Mouse (Mus musculus) liver, embryonic 15.5 days (tissue): ENCODE measurements around the gene Vmn1r8. TPM values are rescaled to one million over a fixed set of nuclear protein-coding genes. Genes with fewer than 3 reads are reported as not detected.
"Not testable (repeated sequence)": the region's sequence is repeated elsewhere in the genome, so short reads cannot be mapped to it uniquely, and the experiment has no call there.

Experiments
- ATAC-seq: fragments of 200-750 bp; cut with Nextera tagmentation; 2 replicates; pipeline ENCODE4 v1.8.0; 2017; ENCODE audit warnings: moderate number of reproducible peaks, mild to moderate bottlenecking, moderate library complexity; ENCODE audit not compliant: insufficient read depth
- H3K27ac ChIP-seq: fragments of 300-500 bp; sonication (generic); replicated peaks from 2 replicates; pipeline ENCODE4 v1.5.1; 2015; ENCODE audit warnings: mild to moderate bottlenecking, inconsistent platforms
- H3K27me3 ChIP-seq: fragments of 300-500 bp; sonication (generic); 2 replicates; pipeline ENCODE4 v1.6.1; 2015; ENCODE audit warnings: mild to moderate bottlenecking, inconsistent platforms
- H3K36me3 ChIP-seq: fragments of 300-500 bp; sonication (generic); replicated peaks from 2 replicates; pipeline ENCODE4 v1.6.1; 2015; ENCODE audit warnings: moderate library complexity, mild to moderate bottlenecking, inconsistent platforms
- H3K4me1 ChIP-seq: fragments of 300-500 bp; sonication (generic); replicated peaks from 2 replicates; pipeline ENCODE4 v1.6.1; 2015; ENCODE audit warnings: inconsistent platforms
- H3K4me2 ChIP-seq: fragments of 300-500 bp; sonication (generic); 2 replicates; pipeline ENCODE4 v1.6.1; 2015; ENCODE audit warnings: moderate library complexity, mild to moderate bottlenecking, inconsistent platforms
- H3K4me3 ChIP-seq: fragments of 300-500 bp; sonication (generic); replicated peaks from 2 replicates; pipeline ENCODE4 v1.5.1; 2015; ENCODE audit warnings: mild to moderate bottlenecking, inconsistent platforms
- H3K9ac ChIP-seq: fragments of 300-500 bp; sonication (generic); 2 replicates; pipeline ENCODE4 v1.6.1; 2015; ENCODE audit warnings: moderate library complexity, mild to moderate bottlenecking, inconsistent platforms
- H3K9me3 ChIP-seq: fragments of 300-500 bp; sonication (generic); replicated peaks from 2 replicates; pipeline ENCODE4 v1.6.1; 2016; ENCODE audit warnings: inconsistent platforms
- WGBS: fragments of 180-500 bp; shearing (Covaris S2); methylation state at CpG from one replicate; pipeline ENCODE4 v1.1.7; 2015; ENCODE audit warnings: mixed read lengths; ENCODE audit not compliant: insufficient replicate concordance; 5-methylcytosine and 5-hydroxymethylcytosine counted together
- polyA plus RNA-seq: library from polyadenylated mRNA; unstranded; fragments of >200 nt; fragmentation: Nextera tagmentation; extraction: Ambion mirVana; gene quantifications from 2 replicates; pipeline ENCODE4 v1.2.1, GENCODE M21; 2015

The Vmn1r8 gene
- not detected in 2 replicates for polyA plus RNA-seq

DNA sequence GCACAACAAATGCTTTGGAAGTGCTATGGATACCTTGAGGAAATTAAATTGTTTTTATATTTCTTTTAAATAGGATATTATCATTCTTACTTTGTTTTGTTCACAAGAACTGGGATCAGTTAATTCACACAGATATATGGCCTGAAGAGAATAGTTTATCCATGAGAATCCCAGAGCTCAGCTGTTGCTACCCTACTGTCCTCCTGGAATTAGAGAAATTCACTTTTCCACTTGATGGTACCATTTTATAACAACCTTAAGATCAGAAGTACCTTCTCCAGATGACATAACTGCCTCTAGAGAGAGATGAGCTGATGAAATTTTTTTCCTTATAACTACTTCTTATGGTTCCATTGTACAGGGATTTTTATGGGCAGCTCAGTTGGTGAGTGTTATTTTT is at the start of gene Vmn1r8:
Vmn1r8 (plus strand) TSS at position 301 of the 400 bp plus-strand sequence.
- no peak within 1 kb of the TSS for H3K9ac ChIP-seq
- no peak within 1 kb of the TSS for H3K4me2 ChIP-seq
- H3K36me3 ChIP-seq: no peaks in the 10 kb centered on the region
- no peak within 1 kb of the TSS for H3K4me3 ChIP-seq
- no peaks in the 10 kb centered on the region for H3K27me3 ChIP-seq
- H3K9me3 ChIP-seq: no peaks in the 10 kb centered on the region
- no peaks in the 10 kb centered on the region for H3K4me1 ChIP-seq
- no peak within 1 kb of the TSS for H3K27ac ChIP-seq
- no peak for ATAC-seq

DNA sequence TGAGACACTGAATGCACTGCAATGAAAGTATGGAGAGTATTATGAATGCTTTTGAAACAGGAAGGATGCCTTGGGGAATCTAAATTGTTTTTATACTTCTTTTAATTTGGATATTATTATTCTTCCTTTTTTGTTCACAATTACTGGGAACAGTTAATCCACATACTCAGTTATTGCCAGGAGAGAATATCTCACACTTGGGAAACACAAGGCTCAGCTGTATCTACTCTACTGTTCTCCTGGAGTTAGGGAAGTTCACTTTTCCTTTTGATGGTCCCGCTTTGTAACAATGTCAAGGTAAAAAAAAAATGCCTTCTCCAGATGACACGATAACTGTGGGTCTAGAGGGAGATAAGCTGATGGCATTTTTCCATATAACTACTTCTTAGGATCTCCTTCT is 35.1 kb upstream of the Vmn1r8 start, which contains the start of gene Vmn1r6:
Vmn1r6 (plus strand) TSS at position 301 of the 400 bp plus-strand sequence.
- Histone ChIP-seq H3K27me3 (no peaks in the 10 kb centered on the region), H3K4me2 (no peak within 1 kb of the TSS), H3K4me1 (no peaks in the 10 kb centered on the region), H3K27ac (no peak within 1 kb of the TSS), H3K4me3 (no peak within 1 kb of the TSS), H3K9ac (no peak within 1 kb of the TSS), H3K36me3 (no peaks in the 10 kb centered on the region), H3K9me3 (no peaks in the 10 kb centered on the region)
- no peak for ATAC-seq
- WGBS: 55% methylated on average over 2 of the region's 2 CpGs

DNA sequence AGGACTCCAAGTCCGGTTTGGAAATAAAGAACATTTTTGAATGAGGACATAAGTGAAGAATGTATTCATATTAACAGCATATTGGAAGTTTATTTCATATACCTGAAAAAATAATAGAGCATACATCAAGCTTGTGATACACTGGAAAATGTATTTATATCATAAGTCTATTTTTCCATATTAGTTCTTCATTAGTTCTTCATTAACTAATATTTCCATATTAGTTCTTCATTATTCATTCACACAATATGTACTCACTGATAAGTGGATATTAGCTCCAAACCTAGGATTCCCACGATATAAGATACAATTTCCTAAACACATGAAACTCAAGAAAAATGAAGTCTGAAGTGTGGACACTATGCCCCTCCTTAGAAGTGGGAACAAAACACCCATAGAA is 6.9 kb upstream of the Vmn1r8 start, which contains the start of gene Vmn1r7:
Vmn1r7 (minus strand) TSS at position 101 of the 400 bp plus-strand sequence.
- H3K9ac ChIP-seq, H3K9me3 ChIP-seq, ATAC-seq, H3K4me1 ChIP-seq, H3K36me3 ChIP-seq, H3K4me3 ChIP-seq, H3K27ac ChIP-seq, H3K27me3 ChIP-seq, H3K4me2 ChIP-seq: not testable (repeated sequence)
- WGBS: 57% methylated on average over 2 of the region's 2 CpGs

DNA sequence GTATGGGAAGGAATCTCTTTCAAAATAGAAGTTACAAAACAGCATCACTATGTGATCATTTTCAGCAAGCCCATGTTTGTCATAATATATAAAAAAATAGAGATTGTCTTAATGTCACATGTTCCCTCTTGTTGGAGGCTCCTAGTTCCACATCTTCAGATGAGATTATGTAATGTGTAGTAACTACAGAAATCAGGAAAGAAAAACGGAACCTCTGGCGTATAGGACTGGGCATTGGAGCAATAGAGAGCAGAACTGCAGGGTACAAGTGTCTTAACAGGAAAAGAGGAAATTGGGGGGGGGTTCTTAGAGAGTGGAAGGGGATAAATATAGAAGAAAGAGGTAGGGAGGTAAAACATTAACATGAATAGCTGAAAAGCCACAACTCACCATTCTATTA is 2.6 kb downstream of the Vmn1r8 start:
- 35% methylated on average over 2 of the region's 2 CpGs for WGBS

DNA sequence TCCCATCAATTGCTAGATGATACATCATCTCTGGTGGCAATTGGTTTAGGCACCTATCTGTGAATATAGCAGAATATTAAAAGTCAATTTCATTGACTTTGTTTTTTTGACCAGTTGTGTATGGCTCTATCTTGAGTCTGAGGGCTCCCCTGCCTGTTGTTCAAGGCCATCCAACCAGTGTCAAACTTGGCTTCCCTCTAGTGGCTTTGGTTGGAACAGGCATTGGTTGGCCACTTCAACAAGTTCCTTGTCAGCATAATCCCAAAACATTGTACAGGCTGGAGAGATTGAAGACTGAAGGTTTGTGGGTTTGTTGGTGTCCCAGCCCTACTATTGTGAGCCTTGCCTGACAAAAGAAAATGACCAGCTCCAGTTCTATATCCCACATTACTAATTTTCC is 31.6 kb downstream of the Vmn1r8 start:
- Histone ChIP-seq H3K27me3 (no peaks in the 10 kb centered on the region), H3K4me3 (no peak overlapping the region), H3K4me1 (no peaks in the 10 kb centered on the region), H3K36me3 (no peaks in the 10 kb centered on the region), H3K4me2 (no peak overlapping the region), H3K27ac (no peak overlapping the region), H3K9me3 (no peaks in the 10 kb centered on the region), H3K9ac (no peak overlapping the region)
- ATAC-seq: no peak

More for the DNA sequence above, 2.6 kb downstream of the Vmn1r8 start:
- Histone ChIP-seq H3K9ac (no peak overlapping the region), H3K4me1 (no peaks in the 10 kb centered on the region), H3K27me3 (no peaks in the 10 kb centered on the region), H3K27ac (no peak overlapping the region), H3K36me3 (no peaks in the 10 kb centered on the region), H3K4me3 (no peak overlapping the region), H3K9me3 (no peaks in the 10 kb centered on the region), H3K4me2 (no peak overlapping the region)
- ATAC-seq: no peak

DNA sequence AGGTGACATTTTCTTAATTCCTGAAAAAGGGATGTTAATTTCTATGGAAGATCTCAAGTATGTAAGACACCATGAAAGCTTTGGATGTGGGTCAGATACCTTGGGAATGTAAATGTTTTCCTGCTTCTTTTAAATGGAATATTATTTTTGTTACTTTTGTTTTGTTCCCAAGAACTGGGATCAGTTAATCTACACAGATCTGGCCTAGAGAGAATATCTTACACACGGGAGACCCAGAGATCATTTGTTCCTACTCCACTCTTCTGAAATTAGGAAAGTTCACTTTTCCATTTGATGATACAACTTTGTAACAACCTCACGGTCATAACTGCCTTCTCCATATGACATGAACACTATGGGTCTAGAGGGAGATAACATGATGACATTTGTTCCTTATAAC is 34.4 kb downstream of the Vmn1r8 start, which contains the start of gene Vmn1r9:
Vmn1r9 (plus strand) TSS at position 301 of the 400 bp plus-strand sequence.
- 44% methylated on average over 2 of the region's 2 CpGs for WGBS
- H3K36me3 ChIP-seq: no peaks in the 10 kb centered on the region
- ATAC-seq: no peak

More for the DNA sequence above, 34.4 kb downstream of the Vmn1r8 start, which contains the start of gene Vmn1r9:
- Histone ChIP-seq H3K4me1 (no peaks in the 10 kb centered on the region), H3K4me2 (no peak within 1 kb of the TSS), H3K4me3 (no peak within 1 kb of the TSS), H3K27me3 (no peaks in the 10 kb centered on the region), H3K9ac (no peak within 1 kb of the TSS), H3K9me3 (no peaks in the 10 kb centered on the region), H3K27ac (no peak within 1 kb of the TSS)

Other genes with a start within 250 kb of the Vmn1r8 start
- 15.6 TPM in 2 replicates for gene Kbtbd2, start 234.5 kb upstream of the Vmn1r8 start, polyA plus RNA-seq
- 23.7 and 24.3 TPM in 2 replicates for gene Fkbp9, start 200.2 kb upstream of the Vmn1r8 start, polyA plus RNA-seq
- gene Nt5c3, start 108.4 kb upstream of the Vmn1r8 start, polyA plus RNA-seq: 234 and 240 TPM in 2 replicates
- gene Vmn1r4, start 108.3 kb upstream of the Vmn1r8 start, polyA plus RNA-seq: 0.15 and 0.16 TPM in 2 replicates
- gene Vmn1r5, start 62.0 kb upstream of the Vmn1r8 start, polyA plus RNA-seq: not detected in 2 replicates
- not detected in 2 replicates for gene Vmn1r6, start 35.0 kb upstream of the Vmn1r8 start, polyA plus RNA-seq
- gene Vmn1r7, start 7.0 kb upstream of the Vmn1r8 start, polyA plus RNA-seq: not detected in 2 replicates
- not detected in 2 replicates for gene Vmn1r9, start 34.5 kb downstream of the Vmn1r8 start, polyA plus RNA-seq
- gene Vmn1r10, start 77.2 kb downstream of the Vmn1r8 start, polyA plus RNA-seq: not detected in 2 replicates
- gene Vmn1r11, start 101.2 kb downstream of the Vmn1r8 start, polyA plus RNA-seq: not detected in 2 replicates
- not detected in 2 replicates for gene Vmn1r12, start 124.6 kb downstream of the Vmn1r8 start, polyA plus RNA-seq
- gene Vmn1r13, start 171.0 kb downstream of the Vmn1r8 start, polyA plus RNA-seq: not detected in 2 replicates
- gene Vmn1r14, start 199.4 kb downstream of the Vmn1r8 start, polyA plus RNA-seq: not detected in 2 replicates
- not detected in 2 replicates for gene Vmn1r15, start 225.7 kb downstream of the Vmn1r8 start, polyA plus RNA-seq